14 mouse cellular contexts compared by ENCODE assay signal in the genomic region with DNA sequence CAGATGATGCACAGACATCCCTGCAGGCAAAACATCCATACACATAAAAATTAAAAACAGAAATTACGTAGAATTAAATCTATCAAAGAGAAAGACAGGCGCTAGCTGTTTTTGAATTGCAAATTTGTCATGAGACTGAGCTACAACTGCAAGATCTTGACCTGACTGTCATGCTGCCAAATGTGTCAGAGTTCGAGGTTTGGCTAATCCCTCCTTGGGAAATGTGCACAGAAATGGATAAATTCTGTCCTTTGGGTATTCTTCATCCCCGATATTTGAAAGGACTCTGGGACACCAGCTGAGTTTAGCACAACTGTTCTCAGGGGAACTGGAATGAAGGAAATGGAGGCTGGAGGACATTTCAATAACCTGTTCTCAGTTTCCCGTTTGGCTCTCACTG. TPM values are rescaled to one million over a fixed set of nuclear protein-coding genes. Genes with fewer than 3 reads are reported as not detected.
DNase-seq lines count a peak whose midpoint lies in the region; ATAC-seq lines count a peak whose summit lies in the region.
"Had no signal": no experiment of that assay in that cellular context is flagged by ENCODE, and none has a peak within 500 bp of the region (broad histone marks: within the 10 kb centered on the region; RNA-seq: fewer than 3 reads in every experiment).

No protein-coding gene starts in this region.

- 84% methylated on average over 5 of the region's 5 CpGs for WGBS in heart, embryonic 10.5 days

- H3K9me3 ChIP-seq in heart, embryonic 10.5 days, result no peaks in the 10 kb centered on the region
- H3K9me3 ChIP-seq in megakaryocyte, embryonic 14.5 days, result peaks cover 10% of the 10 kb centered on the region
- H3K9me3 ChIP-seq: heart, embryonic 13.5 days; hindbrain, embryonic 13.5 days; midbrain, embryonic 15.5 days; neural tube, embryonic 12.5 days had no signal

- no peak overlapping the region for H3K4me3 ChIP-seq in heart, embryonic 10.5 days
- H3K4me3 ChIP-seq in megakaryocyte, embryonic 14.5 days (replicated peaks), result peak overlapping the region; percentile 56
- H3K4me3 ChIP-seq: heart, embryonic 13.5 days; hindbrain, embryonic 13.5 days; midbrain, embryonic 15.5 days; neural tube, embryonic 12.5 days had no signal

- no peaks in the 10 kb centered on the region for H3K27me3 ChIP-seq in heart, embryonic 10.5 days (ENCODE audit: insufficient read depth, poor library complexity, severe bottlenecking)
- H3K27me3 ChIP-seq in megakaryocyte, embryonic 14.5 days (replicated peaks), result no peaks in the 10 kb centered on the region
- H3K27me3 ChIP-seq: heart, embryonic 13.5 days; hindbrain, embryonic 13.5 days; midbrain, embryonic 15.5 days; neural tube, embryonic 12.5 days had no signal

- H3K4me1 ChIP-seq in heart, embryonic 10.5 days, result peaks cover 15% of the 10 kb centered on the region; the same call in 1 of the 2 replicates
- H3K4me1 ChIP-seq in megakaryocyte, embryonic 14.5 days, result peaks cover 81% of the 10 kb centered on the region
- H3K4me1 ChIP-seq: hindbrain, embryonic 13.5 days; midbrain, embryonic 15.5 days; neural tube, embryonic 12.5 days had no signal

- ATAC-seq in megakaryocyte, adult 5-6 weeks (ENCODE audit: poor library complexity, severe bottlenecking), result no peak
- ATAC-seq: midbrain, embryonic 15.5 days had no signal

- DNase-seq in heart, adult 18-20 months, result peak; percentile 52 to 63
- DNase-seq in heart, embryonic 10.5 days (ENCODE audit: low spot score), result no peak
- peak; percentile 65 for DNase-seq in kidney, postnatal 10 days
- DNase-seq in left cerebral cortex, adult 8-10 months (ENCODE audit: low spot score in 2 of 2), result no peak
- DNase-seq in natural killer cell, adult 2 months (ENCODE audit: low spot score in 2 of 2), result no peak
- DNase-seq: cerebellum, adult 11-12 months; lung, postnatal 4 days; thymus, postnatal 14 days had no signal

- H3K27ac ChIP-seq in heart, embryonic 10.5 days, result no peak overlapping the region
- H3K27ac ChIP-seq: heart, embryonic 13.5 days; hindbrain, embryonic 13.5 days; midbrain, embryonic 15.5 days; neural tube, embryonic 12.5 days had no signal

- no peaks in the 10 kb centered on the region for H3K36me3 ChIP-seq in heart, embryonic 10.5 days
- peaks cover 34% of the 10 kb centered on the region for H3K36me3 ChIP-seq in megakaryocyte, embryonic 14.5 days (replicated peaks; ENCODE audit: low read length)
- H3K36me3 ChIP-seq: heart, embryonic 13.5 days; hindbrain, embryonic 13.5 days; midbrain, embryonic 15.5 days; neural tube, embryonic 12.5 days had no signal

RNA-seq across cellular contexts. Expression of a gene that starts 41.7 kb away (rescaled TPM):
- 1 to 10 TPM; 6.7 to 9.1 TPM for total RNA-seq in heart, adult 18-20 months (2021)
- polyA plus RNA-seq in heart, embryonic 10.5 days (2016; fragmentation: Nextera tagmentation; extraction: Ambion mirVana), result 2.7 and 3.5 TPM in 2 replicates
- polyA plus RNA-seq in megakaryocyte, embryonic 14.5 days (2012; ENCODE audit: insufficient read depth, low replicate concordance), result 0.41 and 0.82 TPM in 2 replicates
- total RNA-seq in megakaryocyte, adult 5-6 weeks (2015), result 22.7 and 23.6 TPM in 2 replicates
- total RNA-seq in megakaryocyte, adult 5-6 weeks (2017), result 11.7 and 15.3 TPM in 2 replicates
- total RNA-seq in left cerebral cortex, adult 8-10 months (2022), result 10 to 100 TPM; 21.5 to 24.5 (median 23.5) TPM

Comparison
In these comparisons a context has a peak if more than half of its experiments do, and no peak if none do; other contexts are left out.
1. DNase-seq: peak in heart, adult 18-20 months (2 of 2) and kidney, postnatal 10 days (single experiment); none in heart, embryonic 10.5 days (single experiment), left cerebral cortex, adult 8-10 months (0 of 2) and natural killer cell, adult 2 months (0 of 2).